Mouse (Mus musculus) embryonic facial prominence, embryonic 14.5 days (tissue): ENCODE measurements around the gene Neurod4. TPM values are rescaled to one million over a fixed set of nuclear protein-coding genes. Genes with fewer than 3 reads are reported as not detected.

Source experiments
- polyA plus RNA-seq: library from polyadenylated mRNA; unstranded; fragments of >200 nt; fragmentation: Nextera tagmentation; extraction: Ambion mirVana; gene quantifications from 2 replicates; pipeline ENCODE4 v1.2.1, GENCODE M21; 2014

The Neurod4 gene
- polyA plus RNA-seq, 1 experiment from 2014 or later = 0.22 TPM

Other genes starting within 250 kb of the Neurod4 start
- gene Olfr821, start 249.9 kb downstream of the Neurod4 start, polyA plus RNA-seq = not detected in 2 replicates
- gene Olfr822, start 209.0 kb downstream of the Neurod4 start, polyA plus RNA-seq = 0.08 TPM in 1 of 2 replicates, not detected in the other
- gene Olfr823, start 164.9 kb downstream of the Neurod4 start, polyA plus RNA-seq = not detected in 2 replicates
- not detected in 2 replicates for gene Olfr824, start 150.2 kb downstream of the Neurod4 start, polyA plus RNA-seq
- not detected in 2 replicates for gene Olfr825, start 113.5 kb downstream of the Neurod4 start, polyA plus RNA-seq
- 0.14 TPM in 1 of 2 replicates, not detected in the other for gene Olfr826, start 96.1 kb downstream of the Neurod4 start, polyA plus RNA-seq
- gene Olfr827, start 65.8 kb downstream of the Neurod4 start, polyA plus RNA-seq = not detected in 2 replicates
- gene Tespa1, start 42.6 kb upstream of the Neurod4 start, polyA plus RNA-seq = 1.7 and 2.2 TPM in 2 replicates
- not detected in 2 replicates for gene Vmn2r84, start 114.1 kb upstream of the Neurod4 start, polyA plus RNA-seq
- not detected in 2 replicates for gene Vmn2r85, start 149.5 kb upstream of the Neurod4 start, polyA plus RNA-seq
- gene Vmn2r86, start 175.8 kb upstream of the Neurod4 start, polyA plus RNA-seq = not detected in 2 replicates
- 0.04 TPM in 1 of 2 replicates, not detected in the other for gene Vmn2r87, start 217.2 kb upstream of the Neurod4 start, polyA plus RNA-seq